Mouse (Mus musculus) megakaryocyte, embryonic 14.5 days (primary cell): ENCODE results near the gene Rab10. TPM values are rescaled to one million over a fixed set of nuclear protein-coding genes. Genes with fewer than 3 reads are reported as not detected.
A peak's percentile ranks its signal among the peaks of the same experiment; 100 is the strongest.

Source experiments
- H3K27me3 ChIP-seq: replicated peaks from 2 replicates; pipeline ENCODE3; 2012; ENCODE audit warnings: inconsistent platforms
- H3K36me3 ChIP-seq: replicated peaks from 2 replicates; pipeline ENCODE3; 2012; ENCODE audit warnings: low read length, inconsistent platforms, mixed read lengths
- H3K4me1 ChIP-seq: 2 replicates; pipeline ENCODE4 v1.6.1; 2012; ENCODE audit warnings: inconsistent platforms
- H3K4me3 ChIP-seq: replicated peaks from 2 replicates; pipeline ENCODE3; 2012; ENCODE audit warnings: moderate library complexity, mild to moderate bottlenecking, inconsistent platforms
- H3K9me3 ChIP-seq: 2 replicates; pipeline ENCODE4 v1.6.1; 2012; ENCODE audit warnings: inconsistent platforms
- FLI1 ChIP-seq: IDR thresholded peaks from 2 replicates; pipeline ENCODE4 v1.6.1; 2012; ENCODE audit warnings: low read length, inconsistent platforms, mixed read lengths
- GATA1 ChIP-seq: IDR thresholded peaks from 3 replicates; pipeline ENCODE4 v1.6.1; 2012; ENCODE audit warnings: mixed read lengths, low read length, inconsistent platforms, borderline replicate concordance
- polyA plus RNA-seq: library from polyadenylated mRNA; stranded (reverse); fragments of >175 nt; gene quantifications from 2 replicates; pipeline ENCODE4 v1.2.3, GENCODE M21; 2012; ENCODE audit warnings: low replicate concordance; ENCODE audit not compliant: insufficient read depth

The Rab10 gene
- 44.4 and 62.1 TPM in 2 replicates for polyA plus RNA-seq

DNA sequence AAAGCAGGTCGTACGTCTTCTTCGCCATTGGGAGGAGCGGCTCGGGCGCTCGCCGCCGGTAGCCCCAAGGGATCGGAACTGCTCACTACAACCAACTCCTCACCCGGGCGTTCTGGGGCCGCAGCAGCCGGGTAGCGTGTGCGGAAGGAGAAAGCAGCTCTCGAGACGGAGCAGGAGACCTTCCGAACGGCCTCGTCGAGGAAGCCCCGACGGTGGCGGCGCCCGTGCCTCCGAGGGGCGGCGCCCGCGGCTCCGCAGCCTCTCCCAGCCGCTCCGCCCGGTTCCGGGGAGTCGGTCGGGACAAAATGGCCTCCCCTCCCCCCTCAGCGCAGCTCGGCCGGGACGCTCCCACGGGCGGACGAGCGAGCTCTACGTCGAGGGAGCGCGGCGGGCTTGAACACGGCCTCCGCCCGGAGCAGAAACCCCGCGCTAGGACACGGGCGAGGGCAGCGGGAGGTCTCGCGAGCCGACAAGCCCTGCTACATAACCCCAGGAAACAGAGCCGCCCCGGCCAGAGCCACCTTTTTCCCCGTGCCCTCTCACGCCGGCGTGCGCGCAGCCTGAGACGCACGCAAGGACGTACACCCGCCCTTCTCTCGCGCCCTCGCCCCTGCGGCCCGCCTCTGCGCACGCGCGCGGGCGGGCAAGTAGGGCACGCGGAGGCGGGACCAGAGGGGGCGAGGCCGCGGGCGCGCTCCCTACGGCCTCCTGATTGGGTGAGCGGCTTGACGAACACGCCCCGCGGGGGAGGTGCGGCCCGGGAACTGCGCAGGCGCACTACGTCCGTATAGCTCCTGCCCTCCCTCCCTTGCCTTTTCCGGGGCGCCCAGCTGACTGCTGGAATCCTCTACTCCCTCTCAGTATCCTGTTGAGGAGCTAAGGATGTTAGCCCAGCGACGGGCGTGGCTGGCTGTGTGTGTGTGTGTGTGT, at the start of gene Rab10:
Gene Rab10, minus strand, starts transcription at position 579 of the 930 bp plus-strand sequence.
- no peaks in the 10 kb centered on the region for H3K9me3 ChIP-seq
- peaks cover 6% of the 10 kb centered on the region for H3K36me3 ChIP-seq
- TF ChIP-seq GATA1 (no peak), FLI1 (no peak)
- H3K4me1 ChIP-seq: peaks cover 41% of the 10 kb centered on the region
- peak within 1 kb of the TSS; percentile 94 for H3K4me3 ChIP-seq
- no peaks in the 10 kb centered on the region for H3K27me3 ChIP-seq

DNA sequence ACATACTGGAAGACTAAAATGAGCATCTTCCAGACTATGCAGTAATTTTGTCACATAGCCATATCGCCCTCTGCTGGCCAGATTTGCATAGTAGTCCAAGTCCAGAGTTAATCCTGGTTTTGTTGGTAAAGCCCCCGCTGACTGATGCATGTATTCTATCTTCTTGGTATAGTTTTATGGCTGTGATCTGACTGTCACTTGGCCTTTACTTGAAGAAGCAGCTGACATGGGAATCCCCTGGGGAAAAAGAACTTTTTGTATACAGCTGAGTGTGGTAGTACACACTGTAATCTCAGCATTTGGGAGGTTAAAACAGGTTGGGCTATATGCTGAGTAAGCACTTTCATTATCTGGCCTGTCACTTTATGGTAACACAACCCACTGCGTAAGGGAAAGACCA, 49.5 kb upstream of the Rab10 start:
- TF ChIP-seq GATA1 (no peak), FLI1 (no peak)
- Histone ChIP-seq H3K36me3 (no peaks in the 10 kb centered on the region), H3K4me1 (peaks cover 10% of the 10 kb centered on the region), H3K27me3 (peaks cover 1% of the 10 kb centered on the region), H3K9me3 (no peaks in the 10 kb centered on the region), H3K4me3 (peak overlapping the region; percentile 59)

DNA sequence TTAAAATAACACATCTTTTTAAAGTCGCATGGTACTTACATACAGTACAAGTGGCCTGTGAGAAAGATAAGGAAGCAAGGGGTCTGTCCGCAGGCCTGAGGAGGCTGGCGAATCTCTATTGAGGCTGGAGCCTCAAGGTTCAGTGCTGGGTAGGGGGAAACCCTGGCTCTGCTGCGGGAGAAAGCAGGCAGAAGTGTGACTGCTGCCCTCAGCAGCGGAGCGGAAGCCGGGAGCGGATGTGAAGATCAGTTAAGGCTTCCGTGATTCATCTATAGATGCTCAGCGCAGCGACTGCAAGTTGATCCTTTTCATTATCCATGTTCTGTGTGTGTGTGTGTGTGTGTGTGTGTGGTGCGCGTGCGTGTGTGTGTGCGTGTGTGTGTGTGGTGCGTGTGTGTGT, 47.1 kb upstream of the Rab10 start:
- Histone ChIP-seq H3K36me3 (no peaks in the 10 kb centered on the region), H3K4me1 (peaks cover 10% of the 10 kb centered on the region), H3K4me3 (peak overlapping the region; percentile 4), H3K27me3 (peaks cover 1% of the 10 kb centered on the region), H3K9me3 (no peaks in the 10 kb centered on the region)
- no peak for TF ChIP-seq GATA1
- TF ChIP-seq FLI1: no peak

DNA sequence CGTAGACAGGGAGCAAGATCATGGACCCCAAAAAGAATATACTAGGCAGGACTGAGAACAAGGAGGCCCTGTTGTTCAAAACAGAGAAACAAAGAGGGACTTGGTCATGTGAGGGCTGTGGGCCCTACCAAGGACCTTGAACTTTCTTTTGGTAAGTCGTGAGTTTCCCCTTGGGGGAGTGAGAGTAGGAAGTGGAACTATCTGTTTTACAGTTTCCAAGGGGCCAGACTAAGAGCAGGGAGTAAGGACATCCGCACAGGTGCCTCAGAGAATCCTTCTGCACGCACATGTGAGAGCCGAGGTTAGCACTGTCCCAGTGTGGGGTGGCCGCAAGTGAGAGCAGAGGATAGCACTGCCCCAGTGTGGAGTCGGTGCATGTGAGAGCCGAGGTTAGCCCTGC, 45.3 kb upstream of the Rab10 start:
- no peaks in the 10 kb centered on the region for H3K36me3 ChIP-seq
- no peak for TF ChIP-seq FLI1
- no peaks in the 10 kb centered on the region for H3K9me3 ChIP-seq
- no peak overlapping the region for H3K4me3 ChIP-seq
- no peaks in the 10 kb centered on the region for H3K27me3 ChIP-seq
- H3K4me1 ChIP-seq: peaks cover 13% of the 10 kb centered on the region

GRCm38 (mm10) chr12:3352216-3352615, 42.4 kb upstream of the Rab10 start:
- Histone ChIP-seq H3K27me3 (no peaks in the 10 kb centered on the region), H3K4me1 (peaks cover 14% of the 10 kb centered on the region), H3K4me3 (no peak overlapping the region), H3K9me3 (no peaks in the 10 kb centered on the region), H3K36me3 (no peaks in the 10 kb centered on the region)
- TF ChIP-seq FLI1 (no peak), GATA1 (no peak)

- Histone ChIP-seq H3K4me3 (no peak overlapping the region), H3K9me3 (no peaks in the 10 kb centered on the region), H3K4me1 (peaks cover 12% of the 10 kb centered on the region), H3K27me3 (no peaks in the 10 kb centered on the region), H3K36me3 (no peaks in the 10 kb centered on the region)
- TF ChIP-seq FLI1 (no peak), GATA1 (no peak)
These were observed 40.4 kb upstream of the Rab10 start for GRCm38 (mm10) chr12:3350136-3350535.

DNA sequence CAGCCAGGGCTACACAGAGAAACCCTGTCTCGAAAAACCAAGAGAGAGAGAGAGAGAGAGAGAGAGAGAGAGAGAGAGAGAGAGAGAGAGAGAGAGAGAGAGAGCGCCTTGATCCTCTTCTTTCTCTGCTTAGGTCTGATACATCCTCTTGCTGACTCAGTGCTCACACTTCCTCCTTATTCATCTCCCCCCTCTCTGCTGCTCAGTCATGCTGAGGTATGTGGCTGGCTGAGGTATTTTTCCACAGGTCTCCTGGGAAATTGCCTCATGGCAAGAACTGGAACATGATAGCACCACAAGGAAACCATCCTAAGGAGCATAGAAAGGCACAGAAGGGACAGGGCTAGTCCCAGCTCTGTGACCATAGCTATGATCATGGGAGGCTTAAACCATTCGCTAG, 39.6 kb upstream of the Rab10 start:
- H3K27me3 ChIP-seq: no peaks in the 10 kb centered on the region
- no peak for TF ChIP-seq FLI1
- no peak for TF ChIP-seq GATA1
- no peak overlapping the region for H3K4me3 ChIP-seq
- no peaks in the 10 kb centered on the region for H3K36me3 ChIP-seq
- H3K4me1 ChIP-seq: peaks cover 11% of the 10 kb centered on the region
- no peaks in the 10 kb centered on the region for H3K9me3 ChIP-seq

DNA sequence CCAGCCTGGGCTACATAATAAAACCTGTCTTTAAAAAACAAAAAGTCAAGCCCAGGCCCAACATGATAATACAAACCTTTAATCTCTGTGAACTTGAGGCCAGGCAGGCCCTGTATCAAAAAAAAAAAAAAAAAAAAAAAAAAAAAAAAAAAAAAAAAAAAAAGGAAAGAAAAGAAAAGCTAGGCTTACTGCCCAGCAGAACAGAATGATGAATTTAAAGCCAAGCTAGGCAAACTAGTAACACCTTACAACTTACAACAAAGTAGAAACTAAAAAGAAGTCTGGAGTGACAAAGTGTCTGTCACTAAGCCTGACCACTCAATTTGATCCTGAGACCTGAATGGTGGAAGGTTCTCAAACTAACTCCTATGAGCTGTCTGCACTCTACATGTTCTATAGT, 37.9 kb upstream of the Rab10 start:
- no peak for TF ChIP-seq GATA1
- no peak for TF ChIP-seq FLI1

DNA sequence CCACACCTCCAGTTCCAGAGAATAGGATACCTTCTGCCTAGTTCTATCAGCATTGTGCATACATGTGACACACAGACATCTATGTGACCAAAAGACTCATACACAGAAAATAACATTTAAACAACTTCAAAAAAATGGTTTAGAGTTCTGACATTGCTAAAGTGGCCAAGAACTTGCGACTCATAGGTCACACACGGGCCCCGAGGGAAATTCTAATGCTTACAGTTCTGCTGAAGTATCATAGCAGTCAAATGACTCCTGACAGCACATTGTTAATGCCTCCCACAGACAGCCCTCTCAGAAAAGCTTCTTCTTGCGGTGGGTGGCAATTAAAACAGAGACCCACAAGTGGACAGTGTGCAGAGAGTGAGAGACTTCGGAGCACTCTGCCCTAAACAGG, 35.3 kb upstream of the Rab10 start:
- Histone ChIP-seq H3K27me3 (no peaks in the 10 kb centered on the region), H3K4me3 (no peak overlapping the region), H3K9me3 (0 out of 2 replicates have a peak, but pooled peaks cover 2% of the 10 kb centered on the region), H3K4me1 (peaks cover 11% of the 10 kb centered on the region), H3K36me3 (no peaks in the 10 kb centered on the region)
- TF ChIP-seq FLI1 (no peak), GATA1 (no peak)

More for the DNA sequence above, 37.9 kb upstream of the Rab10 start:
- Histone ChIP-seq H3K4me3 (no peak overlapping the region), H3K27me3 (no peaks in the 10 kb centered on the region), H3K9me3 (no peaks in the 10 kb centered on the region), H3K36me3 (no peaks in the 10 kb centered on the region), H3K4me1 (peaks cover 14% of the 10 kb centered on the region)

- Histone ChIP-seq H3K4me3 (no peak overlapping the region), H3K36me3 (no peaks in the 10 kb centered on the region), H3K27me3 (no peaks in the 10 kb centered on the region), H3K4me1 (peaks cover 3% of the 10 kb centered on the region; the same call in 1 of the 2 replicates), H3K9me3 (0 out of 2 replicates have a peak, but pooled peaks cover 3% of the 10 kb centered on the region)
- TF ChIP-seq GATA1 (no peak), FLI1 (no peak)
These were observed 34.4 kb upstream of the Rab10 start for GRCm38 (mm10) chr12:3344155-3344554.

DNA sequence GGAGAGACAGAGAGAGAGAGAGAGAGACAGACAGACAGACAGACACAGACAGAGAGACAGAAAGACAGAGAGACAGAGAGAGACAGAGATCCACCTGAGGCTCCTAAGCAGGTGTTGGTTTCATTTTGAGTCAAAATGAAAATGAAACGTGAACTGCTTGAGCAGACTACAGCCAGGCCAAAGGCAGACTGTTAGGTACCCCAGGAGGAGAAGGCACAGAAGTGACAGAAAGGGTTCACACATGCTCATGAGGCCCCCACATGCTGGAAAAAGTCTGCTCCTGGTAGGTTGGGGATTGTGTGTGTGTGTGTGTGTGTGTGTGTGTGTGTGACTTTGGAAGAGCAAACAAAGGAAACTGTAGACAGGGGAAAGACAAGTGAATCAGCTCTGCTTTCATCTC, 29.2 kb upstream of the Rab10 start:
- Histone ChIP-seq H3K4me1 (no peaks in the 10 kb centered on the region), H3K36me3 (no peaks in the 10 kb centered on the region), H3K27me3 (no peaks in the 10 kb centered on the region), H3K4me3 (no peak overlapping the region), H3K9me3 (peaks cover 8% of the 10 kb centered on the region)
- TF ChIP-seq GATA1 (no peak), FLI1 (no peak)
